Mouse (Mus musculus) intestine, embryonic 16.5 days (tissue): ENCODE measurements around the gene Gsg1l2. TPM values are rescaled to one million over a fixed set of nuclear protein-coding genes. Genes with fewer than 3 reads are reported as not detected.

Experiments
- ATAC-seq: fragments of 200-750 bp; cut with Nextera tagmentation; 2 replicates; pipeline ENCODE4 v1.8.0; 2017; ENCODE audit warnings: moderate TSS enrichment, moderate library complexity
- H3K27ac ChIP-seq: fragments of 300-500 bp; sonication (generic); 2 replicates; pipeline ENCODE4 v1.5.1; 2014; ENCODE audit warnings: mild to moderate bottlenecking, low read length
- H3K27me3 ChIP-seq: fragments of 300-500 bp; sonication (generic); replicated peaks from 2 replicates; pipeline ENCODE4 v1.6.1; 2014; ENCODE audit warnings: low read length, control low read depth, mixed read lengths; ENCODE audit not compliant: control insufficient read depth, insufficient read depth
- H3K36me3 ChIP-seq: fragments of 300-500 bp; sonication (generic); 2 replicates; pipeline ENCODE4 v1.6.1; 2014; ENCODE audit warnings: low read length, control low read depth; ENCODE audit not compliant: control insufficient read depth, insufficient read depth
- H3K4me1 ChIP-seq: fragments of 300-500 bp; sonication (generic); 2 replicates; pipeline ENCODE4 v1.6.1; 2014; ENCODE audit warnings: low read length, control low read depth, mixed read lengths; ENCODE audit not compliant: control insufficient read depth, insufficient read depth
- H3K4me2 ChIP-seq: fragments of 300-500 bp; sonication (generic); 2 replicates; pipeline ENCODE4 v1.6.1; 2014; ENCODE audit warnings: low read depth, low read length, control low read depth
- H3K4me3 ChIP-seq: fragments of 300-500 bp; sonication (generic); 2 replicates; pipeline ENCODE4 v1.5.1; 2014; ENCODE audit warnings: mild to moderate bottlenecking, low read length
- H3K9ac ChIP-seq: fragments of 300-500 bp; sonication (generic); 2 replicates; pipeline ENCODE4 v1.6.1; 2014; ENCODE audit warnings: low read depth, low read length
- H3K9me3 ChIP-seq: fragments of 300-500 bp; sonication (generic); 2 replicates; pipeline ENCODE4 v1.6.1; 2016; ENCODE audit warnings: low read length, control low read depth; ENCODE audit not compliant: control insufficient read depth
- WGBS: fragments of 180-500 bp; shearing (Covaris S2); extraction: QIAGEN DNeasy Blood & Tissue Kit; methylation state at CpG from one replicate; pipeline ENCODE4 v1.1.7; 2014; 5-methylcytosine and 5-hydroxymethylcytosine counted together
- polyA plus RNA-seq: library from polyadenylated mRNA; unstranded; fragments of >200 nt; fragmentation: Nextera tagmentation; extraction: Ambion mirVana; gene quantifications from 2 replicates; pipeline ENCODE4 v1.2.1, GENCODE M21; 2015

The Gsg1l2 gene
- polyA plus RNA-seq, 1 experiment from 2014 or later, result 0.26 TPM

DNA sequence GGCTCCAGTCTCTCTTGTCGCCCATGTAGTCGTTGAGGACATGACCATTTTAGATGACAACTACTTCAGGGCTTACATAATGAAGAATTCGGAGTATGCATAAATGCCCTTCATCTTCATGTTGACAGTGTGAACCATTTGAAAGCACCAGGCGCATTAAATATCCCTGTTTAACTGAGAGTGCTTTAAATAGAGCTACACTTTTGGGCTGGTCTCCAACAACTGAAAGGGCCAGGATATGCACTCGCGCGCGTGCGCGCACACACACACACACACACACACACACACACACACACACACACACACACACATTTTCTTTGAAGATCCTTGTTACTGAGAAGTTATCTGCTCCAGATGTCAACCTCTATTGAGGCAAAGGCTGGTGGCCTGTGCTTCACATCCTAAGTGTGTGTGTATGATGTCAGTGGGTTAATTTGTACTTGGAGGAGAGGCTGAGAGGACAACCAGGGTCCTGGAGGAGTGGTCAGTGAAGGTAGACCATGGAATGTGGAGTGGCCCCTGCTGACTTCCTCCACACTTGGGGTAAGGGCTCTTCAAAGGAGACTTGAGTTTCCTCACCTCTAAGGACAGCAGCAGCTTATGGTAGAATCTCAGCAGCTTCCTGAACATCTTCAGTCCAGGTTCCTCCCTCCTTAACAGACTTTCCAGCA is 61.1 kb downstream of the Gsg1l2 start:
- no peaks in the 10 kb centered on the region for H3K36me3 ChIP-seq
- no peak overlapping the region for H3K4me3 ChIP-seq
- no peaks in the 10 kb centered on the region for H3K4me1 ChIP-seq
- ATAC-seq, result no peak
- H3K4me2 ChIP-seq, result no peak overlapping the region
- H3K27me3 ChIP-seq, result no peaks in the 10 kb centered on the region
- WGBS, result 78% methylated on average over 10 of the region's 10 CpGs
- no peak overlapping the region for H3K9ac ChIP-seq
- no peak overlapping the region for H3K27ac ChIP-seq
- no peaks in the 10 kb centered on the region for H3K9me3 ChIP-seq

Other genes starting within 250 kb of the Gsg1l2 start
- not detected in 2 replicates for gene Rcvrn, start 79.3 kb upstream of the Gsg1l2 start, polyA plus RNA-seq
- gene Glp2r, start 3.5 kb upstream of the Gsg1l2 start, polyA plus RNA-seq, result 4.4 and 5.6 TPM in 2 replicates
- 0.12 TPM in 1 of 2 replicates, not detected in the other for gene Dhrs7c, start 23.6 kb downstream of the Gsg1l2 start, polyA plus RNA-seq
- gene Usp43, start 147.5 kb downstream of the Gsg1l2 start, polyA plus RNA-seq, result 3.3 and 4.0 TPM in 2 replicates
- 0.57 and 0.89 TPM in 2 replicates for gene Cfap52, start 191.0 kb downstream of the Gsg1l2 start, polyA plus RNA-seq
- gene Stx8, start 191.6 kb downstream of the Gsg1l2 start, polyA plus RNA-seq, result 63.5 and 64.2 TPM in 2 replicates